Mouse (Mus musculus): ENCODE data around the gene Zfp11.
"Not testable (repeated sequence)": the region's sequence is repeated elsewhere in the genome, so short reads cannot be mapped to it uniquely, and the experiment has no call there.

GRCm38 (mm10) chr5:129626586-129626985, 43.3 kb downstream of the Zfp11 start:
- not testable (repeated sequence) for TF ChIP-seq CTCF (IDR thresholded peaks at IDR 0.05; ENCODE audit: extremely low read depth, insufficient read depth, insufficient read length, insufficient replicate concordance); POLR2A (IDR thresholded peaks at IDR 0.05; ENCODE audit: low read depth, low read length)
